Mouse (Mus musculus): ENCODE data around the gene Ganc. TPM values are rescaled to one million over a fixed set of nuclear protein-coding genes. Genes with fewer than 3 reads are reported as not detected.

Gene Ganc
- polyA plus RNA-seq, 1 experiment from 2014 or later, result 10.7 TPM

DNA sequence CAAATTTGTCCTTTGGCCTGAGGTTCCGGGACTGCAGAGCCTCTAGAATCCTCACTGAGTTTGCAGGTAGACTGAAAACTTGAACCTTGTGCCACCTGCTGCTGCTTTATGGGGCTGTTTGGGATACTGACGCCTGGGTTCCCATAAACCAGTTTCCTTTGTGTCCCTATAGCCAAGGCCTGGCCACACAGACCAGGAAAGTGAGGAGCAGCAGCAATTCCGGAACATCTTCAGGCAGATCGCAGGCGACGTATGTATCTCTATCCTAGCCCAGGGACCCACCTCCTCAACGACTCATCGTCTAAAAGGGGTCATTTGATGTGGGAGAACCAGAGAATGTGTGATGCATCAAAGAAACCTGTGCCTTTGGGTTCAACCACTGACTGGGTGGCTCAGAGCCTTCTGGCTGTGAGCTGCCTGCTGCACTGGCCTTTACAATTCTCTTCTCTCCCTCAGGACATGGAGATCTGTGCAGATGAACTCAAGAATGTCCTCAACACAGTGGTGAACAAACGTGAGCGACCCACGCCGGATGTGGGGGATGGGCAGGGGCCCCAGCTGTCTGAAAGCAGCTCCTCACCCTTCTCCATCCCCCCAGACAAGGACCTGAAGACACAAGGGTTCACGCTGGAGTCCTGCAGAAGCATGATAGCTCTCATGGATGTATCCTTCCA is 98.4 kb downstream of the Ganc start:
- no peak overlapping the region for H3K27ac ChIP-seq (ENCODE audit: poor library complexity, severe bottlenecking)
- H3K9me3 ChIP-seq (replicated peaks), result no peaks in the 10 kb centered on the region
- peaks cover 30% of the 10 kb centered on the region for H3K36me3 ChIP-seq
- H3K4me3 ChIP-seq, result no peak overlapping the region
- no peaks in the 10 kb centered on the region for H3K27me3 ChIP-seq (replicated peaks)
- H3K4me1 ChIP-seq (replicated peaks), result peaks cover 44% of the 10 kb centered on the region
- 56% methylated on average over 13 of the region's 13 CpGs for WGBS
- no peak overlapping the region for H3K9ac ChIP-seq
- H3K4me2 ChIP-seq, result no peak overlapping the region
- no peak for ATAC-seq (ENCODE audit: insufficient number of reproducible peaks, low FRiP score)

DNA sequence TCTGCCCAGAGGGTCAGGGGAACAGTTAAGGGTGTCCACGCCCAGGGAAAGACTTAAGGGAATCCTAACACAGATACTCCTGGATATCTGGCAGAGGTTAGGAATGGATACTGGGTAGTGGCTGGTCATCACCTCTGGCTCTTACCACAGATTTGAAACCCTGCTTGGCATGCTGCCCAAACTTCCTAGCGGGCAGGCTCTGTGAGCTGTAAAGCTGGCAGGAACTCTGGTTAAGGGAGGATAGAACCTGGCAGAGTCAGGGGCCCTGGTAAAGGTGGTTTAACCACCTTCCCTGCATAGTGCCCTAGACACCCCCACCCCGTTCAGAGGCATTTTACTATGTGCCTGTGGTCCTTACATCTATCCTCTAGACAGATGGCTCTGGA is 98.9 kb downstream of the Ganc start:
- Histone ChIP-seq H3K4me3 (no peak overlapping the region), H3K27ac (ENCODE audit: poor library complexity, severe bottlenecking) (no peak overlapping the region), H3K9ac (no peak overlapping the region), H3K27me3 (replicated peaks) (no peaks in the 10 kb centered on the region), H3K9me3 (replicated peaks) (no peaks in the 10 kb centered on the region), H3K4me2 (no peak overlapping the region), H3K4me1 (replicated peaks) (peaks cover 43% of the 10 kb centered on the region), H3K36me3 (peaks cover 34% of the 10 kb centered on the region)
- ATAC-seq (ENCODE audit: insufficient number of reproducible peaks, low FRiP score), result 0 out of 2 replicates have a peak, but pooled peaks have one; percentile 10
- 49% methylated on average over 3 of the region's 3 CpGs for WGBS

DNA sequence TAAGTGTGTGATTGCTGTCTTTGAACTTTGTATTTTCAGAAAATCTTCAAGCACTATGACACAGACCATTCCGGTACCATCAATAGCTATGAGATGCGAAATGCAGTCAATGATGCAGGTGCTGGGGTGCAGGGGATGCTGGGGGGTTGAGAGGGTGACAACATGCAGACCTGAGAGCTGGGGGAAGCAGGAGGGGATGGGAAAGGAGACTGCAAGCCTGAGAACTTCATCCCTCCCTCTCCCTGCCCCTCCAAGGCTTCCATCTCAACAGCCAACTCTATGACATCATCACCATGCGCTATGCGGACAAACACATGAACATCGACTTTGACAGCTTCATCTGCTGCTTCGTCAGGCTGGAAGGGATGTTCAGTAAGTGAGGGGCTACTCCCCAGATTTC is 99.4 kb downstream of the Ganc start:
- no peak for ATAC-seq (ENCODE audit: insufficient number of reproducible peaks, low FRiP score)
- Histone ChIP-seq H3K4me2 (no peak overlapping the region), H3K36me3 (peaks cover 37% of the 10 kb centered on the region), H3K4me3 (no peak overlapping the region), H3K4me1 (replicated peaks) (peaks cover 43% of the 10 kb centered on the region), H3K27me3 (replicated peaks) (no peaks in the 10 kb centered on the region), H3K27ac (ENCODE audit: poor library complexity, severe bottlenecking) (no peak overlapping the region), H3K9me3 (replicated peaks) (no peaks in the 10 kb centered on the region), H3K9ac (no peak overlapping the region)
- WGBS, result 84% methylated on average over 6 of the region's 6 CpGs

DNA sequence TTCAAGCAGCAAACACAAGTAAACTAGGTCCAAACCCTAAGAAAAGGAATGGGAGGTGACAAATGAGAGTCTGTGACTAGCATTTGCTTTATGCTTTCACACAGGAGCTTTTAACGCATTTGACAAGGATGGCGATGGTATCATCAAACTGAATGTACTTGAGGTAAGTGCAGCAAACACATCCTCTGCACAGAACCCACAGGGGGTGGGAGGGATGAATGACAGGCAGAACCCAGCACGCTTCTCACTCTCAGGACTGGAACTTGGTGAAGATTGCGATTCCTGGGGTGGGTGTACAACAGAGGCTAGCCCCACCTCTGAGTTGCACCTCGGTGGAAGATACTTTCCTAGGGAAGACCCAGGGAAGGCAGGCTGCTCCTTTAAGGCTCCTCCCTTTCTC is 100.3 kb downstream of the Ganc start:
- H3K36me3 ChIP-seq, result peaks cover 46% of the 10 kb centered on the region
- no peaks in the 10 kb centered on the region for H3K27me3 ChIP-seq (replicated peaks)
- no peak overlapping the region for H3K4me3 ChIP-seq
- H3K27ac ChIP-seq (ENCODE audit: poor library complexity, severe bottlenecking), result no peak overlapping the region
- H3K4me2 ChIP-seq, result no peak overlapping the region
- peaks cover 43% of the 10 kb centered on the region for H3K4me1 ChIP-seq (replicated peaks)
- ATAC-seq (ENCODE audit: insufficient number of reproducible peaks, low FRiP score), result no peak
- no peaks in the 10 kb centered on the region for H3K9me3 ChIP-seq (replicated peaks)
- H3K9ac ChIP-seq, result no peak overlapping the region
- 76% methylated on average over 5 of the region's 5 CpGs for WGBS

Other genes with a start within 250 kb of the Ganc start
- gene Ehd4, start 249.3 kb upstream of the Ganc start, polyA plus RNA-seq (2016; fragmentation: Nextera tagmentation; extraction: Ambion mirVana), result 159 and 186 TPM in 2 replicates
- 0.59 and 0.73 TPM in 2 replicates for gene Pla2g4e, start 158.6 kb upstream of the Ganc start, polyA plus RNA-seq (2016; fragmentation: Nextera tagmentation; extraction: Ambion mirVana)
- gene Pla2g4d, start 114.7 kb upstream of the Ganc start, polyA plus RNA-seq (2016; fragmentation: Nextera tagmentation; extraction: Ambion mirVana), result not detected in 2 replicates
- gene Pla2g4f, start 89.7 kb upstream of the Ganc start, polyA plus RNA-seq (2016; fragmentation: Nextera tagmentation; extraction: Ambion mirVana), result not detected in 2 replicates
- 19.9 TPM in 2 replicates for gene Vps39, start 50.8 kb upstream of the Ganc start, polyA plus RNA-seq (2016; fragmentation: Nextera tagmentation; extraction: Ambion mirVana)
- gene Tmem87a, start 217 bp downstream of the Ganc start, polyA plus RNA-seq (2016; fragmentation: Nextera tagmentation; extraction: Ambion mirVana), result 6.6 and 7.2 TPM in 2 replicates
- gene Capn3, start 52.1 kb downstream of the Ganc start, polyA plus RNA-seq (2016; fragmentation: Nextera tagmentation; extraction: Ambion mirVana), result 3.9 and 6.1 TPM in 2 replicates
- 60.2 and 61.3 TPM in 2 replicates for gene Zfp106, start 159.9 kb downstream of the Ganc start, polyA plus RNA-seq (2016; fragmentation: Nextera tagmentation; extraction: Ambion mirVana)
- gene Snap23, start 163.8 kb downstream of the Ganc start, polyA plus RNA-seq (2016; fragmentation: Nextera tagmentation; extraction: Ambion mirVana), result 57.5 and 59.2 TPM in 2 replicates
- 23.9 and 24.9 TPM in 2 replicates for gene Haus2, start 205.5 kb downstream of the Ganc start, polyA plus RNA-seq (2016; fragmentation: Nextera tagmentation; extraction: Ambion mirVana)
- 18.7 and 20.5 TPM in 2 replicates for gene Lrrc57, start 205.6 kb downstream of the Ganc start, polyA plus RNA-seq (2016; fragmentation: Nextera tagmentation; extraction: Ambion mirVana)
- gene Stard9, start 225.2 kb downstream of the Ganc start, polyA plus RNA-seq (2016; fragmentation: Nextera tagmentation; extraction: Ambion mirVana), result 3.2 and 4.0 TPM in 2 replicates